Mouse (Mus musculus): Measurements from ENCODE around the gene Hdhd5.

DNA sequence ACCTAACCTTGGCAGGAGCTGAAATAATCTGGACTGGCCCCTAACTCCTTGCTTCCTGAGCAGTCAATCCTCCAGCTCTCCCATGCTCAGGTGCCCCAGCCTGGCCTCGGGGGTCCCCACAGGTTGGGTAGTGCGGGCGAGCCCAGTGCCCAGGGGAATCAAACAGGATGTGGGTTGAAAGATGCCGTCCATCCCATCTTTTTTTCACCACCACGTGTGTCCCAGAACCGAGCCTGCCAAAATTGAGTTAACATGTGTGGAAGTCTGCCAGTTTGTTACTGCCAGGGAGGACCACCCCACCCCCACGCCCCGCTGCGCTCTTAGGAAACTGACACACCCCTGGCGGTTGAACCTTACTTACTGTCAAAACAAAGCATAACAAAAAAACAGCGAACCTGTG is 67.2 kb downstream of the Hdhd5 start:
- TF ChIP-seq MEF2A (IDR thresholded peaks at IDR 0.05; ENCODE audit: borderline replicate concordance, low read depth, low read length) (no peak), CTCF (conservative IDR thresholded peaks at IDR 0.05 in 1 of 2, IDR thresholded peaks at IDR 0.05 in 1 of 2; ENCODE audit: low read depth in 2 of 2, low read length in 2 of 2) (peak in 1 of 2 experiments; percentile 18; a peak in 1 of 4 replicates), GABPA (IDR thresholded peaks at IDR 0.05; ENCODE audit: insufficient replicate concordance, low read depth, low read length) (no peak), MAFK (IDR thresholded peaks at IDR 0.05; ENCODE audit: insufficient replicate concordance, low read length) (no peak), ELF1 (IDR thresholded peaks at IDR 0.05; ENCODE audit: low read depth, low read length) (no peak)

All from CH12.LX (cell line).